Mouse (Mus musculus): Measurements from ENCODE around the gene Acap3. TPM values are rescaled to one million over a fixed set of nuclear protein-coding genes. Genes with fewer than 3 reads are reported as not detected.
A peak's percentile ranks its signal among the peaks of the same experiment; 100 is the strongest.

The Acap3 gene
- polyA plus RNA-seq, 1 experiment from 2014 or later = 51.0 TPM

DNA sequence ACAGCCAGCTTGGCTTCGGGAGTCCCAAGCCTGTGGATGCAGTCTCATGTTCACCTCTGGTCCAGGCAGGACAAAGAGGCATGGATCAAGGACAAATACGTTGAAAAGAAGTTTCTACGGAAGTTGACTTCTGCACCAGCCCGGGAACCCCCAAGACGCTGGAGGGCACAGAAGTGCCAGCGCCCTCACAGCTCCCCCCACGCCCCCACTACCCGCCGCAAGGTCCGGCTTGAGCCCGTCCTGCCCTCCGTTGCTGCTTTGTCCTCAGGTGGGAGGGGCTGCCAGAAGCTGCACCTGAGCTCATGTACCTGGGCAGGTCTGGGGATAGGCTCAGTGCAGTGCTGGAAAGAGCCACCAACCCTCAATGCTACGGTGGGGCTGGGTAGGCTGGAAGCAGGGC, 11.6 kb downstream of the Acap3 start:
- Histone ChIP-seq H3K27me3 (no peaks in the 10 kb centered on the region), H3K9ac (no peak overlapping the region), H3K4me1 (no peaks in the 10 kb centered on the region), H3K36me3 (ENCODE audit: poor library complexity, severe bottlenecking) (peaks cover 95% of the 10 kb centered on the region), H3K4me3 (no peak overlapping the region), H3K9me3 (replicated peaks) (no peaks in the 10 kb centered on the region), H3K27ac (no peak overlapping the region), H3K4me2 (no peak overlapping the region)
- WGBS = 96% methylated on average over 13 of the region's 13 CpGs
- ATAC-seq = no peak

DNA sequence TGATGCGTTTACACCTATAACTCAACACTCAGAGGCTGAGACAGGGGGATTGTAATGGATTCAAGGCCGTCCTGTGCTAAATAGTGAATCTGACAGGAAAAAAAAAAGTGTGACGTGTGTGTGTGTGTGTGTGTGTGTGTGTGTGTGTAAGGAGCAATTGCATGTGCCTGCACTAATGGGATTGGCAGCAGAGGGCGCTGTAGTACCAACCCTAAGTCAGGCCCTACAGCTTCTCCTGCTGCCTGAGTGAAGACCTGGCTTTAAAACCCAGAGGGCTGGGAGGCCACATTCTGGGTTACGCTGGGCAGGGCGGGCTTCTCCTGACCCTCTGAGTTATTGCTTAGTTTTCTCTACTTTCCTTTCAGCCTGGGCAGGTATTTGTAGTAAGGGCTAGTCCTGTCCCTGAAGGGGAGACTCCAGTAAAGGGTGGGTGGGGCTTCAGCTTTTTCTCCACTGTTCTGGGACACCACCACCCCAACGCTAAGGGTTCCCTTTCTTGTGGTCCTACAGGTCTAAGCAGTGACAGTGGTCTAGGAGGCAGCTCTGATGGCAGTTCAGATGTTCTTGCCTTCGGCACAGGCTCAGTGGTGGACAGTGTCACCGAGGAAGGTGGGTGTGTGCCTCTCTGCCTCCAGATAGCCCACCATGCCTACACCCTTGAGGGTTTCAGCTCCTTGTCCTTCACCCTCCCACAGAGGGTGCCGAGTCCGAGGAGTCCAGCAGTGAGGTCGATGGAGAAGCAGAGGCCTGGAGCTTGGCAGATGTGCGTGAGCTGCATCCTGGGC, 12.9 kb downstream of the Acap3 start:
- Histone ChIP-seq H3K27ac (no peak overlapping the region), H3K27me3 (no peaks in the 10 kb centered on the region), H3K4me2 (no peak overlapping the region), H3K4me1 (no peaks in the 10 kb centered on the region), H3K4me3 (no peak overlapping the region), H3K36me3 (ENCODE audit: poor library complexity, severe bottlenecking) (peaks cover 82% of the 10 kb centered on the region), H3K9me3 (replicated peaks) (no peaks in the 10 kb centered on the region), H3K9ac (no peak overlapping the region)
- no peak for ATAC-seq
- 92% methylated on average over 13 of the region's 13 CpGs for WGBS

DNA sequence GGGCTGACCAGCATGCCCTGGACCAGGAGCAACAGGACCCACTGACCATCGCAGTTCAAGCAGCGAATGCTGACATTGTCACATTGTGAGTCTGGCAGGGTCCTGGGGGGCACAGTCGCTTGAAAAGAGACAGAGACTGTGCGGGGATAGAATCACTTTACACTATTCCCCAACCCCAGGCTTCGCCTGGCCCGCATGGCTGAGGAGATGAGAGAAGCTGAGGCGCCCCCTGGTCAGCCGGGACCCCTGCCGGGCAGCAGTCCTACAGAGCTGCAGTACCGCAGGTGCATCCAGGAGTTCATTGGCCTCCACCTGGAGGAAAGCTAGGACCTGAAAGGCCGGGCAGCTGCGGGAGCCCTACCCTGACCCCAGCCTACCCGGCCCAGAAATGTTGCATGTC, 14.0 kb downstream of the Acap3 start:
- ATAC-seq = no peak; the same call in 1 of the 2 replicates
- H3K36me3 ChIP-seq (ENCODE audit: poor library complexity, severe bottlenecking) = peaks cover 71% of the 10 kb centered on the region
- H3K9me3 ChIP-seq (replicated peaks) = no peaks in the 10 kb centered on the region
- WGBS = 86% methylated on average over 13 of the region's 13 CpGs
- H3K9ac ChIP-seq = no peak overlapping the region
- no peak overlapping the region for H3K4me3 ChIP-seq
- no peaks in the 10 kb centered on the region for H3K27me3 ChIP-seq
- no peak overlapping the region for H3K27ac ChIP-seq
- H3K4me2 ChIP-seq = no peak overlapping the region
- no peaks in the 10 kb centered on the region for H3K4me1 ChIP-seq

DNA sequence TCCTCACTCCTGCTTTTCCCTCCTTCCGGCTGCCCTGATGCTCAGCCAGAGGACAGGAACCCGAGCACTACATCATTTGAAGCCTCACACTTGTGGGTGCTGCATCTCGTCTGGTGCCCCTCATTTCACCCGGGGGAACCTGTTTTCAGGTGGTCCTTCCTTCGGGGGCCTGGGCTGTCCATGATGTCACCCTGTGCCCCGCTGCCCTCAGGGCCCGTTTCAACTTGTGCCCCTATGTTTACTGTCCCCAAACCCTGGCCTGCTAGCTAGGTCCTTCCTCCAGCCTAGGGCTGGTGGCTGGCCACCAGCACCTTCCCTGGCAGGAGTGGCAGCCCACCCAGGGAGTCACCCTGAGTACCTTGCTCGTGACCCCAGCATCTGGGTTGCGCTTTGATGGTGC, 14.5 kb downstream of the Acap3 start:
- H3K27ac ChIP-seq = no peak overlapping the region
- H3K36me3 ChIP-seq (ENCODE audit: poor library complexity, severe bottlenecking) = peaks cover 66% of the 10 kb centered on the region
- ATAC-seq = no peak
- H3K4me1 ChIP-seq = no peaks in the 10 kb centered on the region
- H3K4me2 ChIP-seq = no peak overlapping the region
- H3K4me3 ChIP-seq = no peak overlapping the region
- 80% methylated on average over 9 of the region's 9 CpGs for WGBS
- H3K9ac ChIP-seq = no peak overlapping the region
- no peaks in the 10 kb centered on the region for H3K9me3 ChIP-seq (replicated peaks)
- no peaks in the 10 kb centered on the region for H3K27me3 ChIP-seq

DNA sequence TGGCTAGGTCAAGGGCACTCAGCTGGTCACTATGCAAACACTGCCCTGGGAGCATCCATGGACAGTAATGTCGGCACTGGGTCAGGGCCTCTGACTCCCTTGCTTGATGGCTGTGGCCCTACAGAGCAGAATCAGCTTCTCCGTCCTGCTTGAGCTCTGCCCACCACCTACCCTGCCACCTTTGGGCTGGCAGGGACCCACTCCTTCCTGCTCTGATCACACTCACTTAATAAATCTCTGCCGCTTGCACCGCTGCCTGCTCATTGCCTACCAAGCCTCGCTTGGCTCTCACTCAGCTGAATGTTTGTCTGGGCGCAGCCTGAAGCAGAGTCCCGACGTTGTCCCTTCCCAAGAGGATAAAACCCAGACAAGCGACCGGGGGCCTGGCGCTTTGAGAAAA, 15.4 kb downstream of the Acap3 start:
- H3K36me3 ChIP-seq (ENCODE audit: poor library complexity, severe bottlenecking) = peaks cover 57% of the 10 kb centered on the region
- H3K4me3 ChIP-seq = no peak overlapping the region
- H3K9me3 ChIP-seq (replicated peaks) = no peaks in the 10 kb centered on the region
- H3K9ac ChIP-seq = no peak overlapping the region
- ATAC-seq = no peak
- no peaks in the 10 kb centered on the region for H3K27me3 ChIP-seq
- no peaks in the 10 kb centered on the region for H3K4me1 ChIP-seq
- WGBS = 88% methylated on average over 11 of the region's 11 CpGs
- H3K4me2 ChIP-seq = no peak overlapping the region
- H3K27ac ChIP-seq = no peak overlapping the region

DNA sequence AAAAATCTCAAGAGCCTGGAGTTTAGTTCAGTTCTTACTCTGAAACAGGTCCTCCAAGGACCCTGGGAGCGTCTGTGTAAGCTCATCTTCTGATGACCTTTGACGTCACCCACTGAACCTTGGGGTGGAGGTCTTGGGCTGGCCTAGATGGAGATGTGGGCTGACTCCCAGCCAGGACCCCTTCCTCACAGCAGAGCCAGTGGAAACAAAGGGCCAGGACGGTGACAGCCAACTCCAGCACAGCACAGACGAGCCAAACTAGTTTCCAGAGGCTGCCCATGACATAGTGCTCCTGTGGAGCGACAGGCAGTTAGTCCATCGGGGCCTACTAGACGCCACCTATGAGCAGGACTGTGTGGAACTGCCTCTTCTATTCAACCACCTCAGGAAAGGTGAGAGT, 16.7 kb downstream of the Acap3 start:
- Histone ChIP-seq H3K27ac (no peak overlapping the region), H3K4me1 (no peaks in the 10 kb centered on the region), H3K4me2 (no peak overlapping the region), H3K36me3 (ENCODE audit: poor library complexity, severe bottlenecking) (peaks cover 44% of the 10 kb centered on the region), H3K27me3 (no peaks in the 10 kb centered on the region), H3K9ac (no peak overlapping the region), H3K4me3 (no peak overlapping the region), H3K9me3 (replicated peaks) (no peaks in the 10 kb centered on the region)
- ATAC-seq = no peak; the same call in 1 of the 2 replicates
- WGBS = 82% methylated on average over 7 of the region's 7 CpGs

DNA sequence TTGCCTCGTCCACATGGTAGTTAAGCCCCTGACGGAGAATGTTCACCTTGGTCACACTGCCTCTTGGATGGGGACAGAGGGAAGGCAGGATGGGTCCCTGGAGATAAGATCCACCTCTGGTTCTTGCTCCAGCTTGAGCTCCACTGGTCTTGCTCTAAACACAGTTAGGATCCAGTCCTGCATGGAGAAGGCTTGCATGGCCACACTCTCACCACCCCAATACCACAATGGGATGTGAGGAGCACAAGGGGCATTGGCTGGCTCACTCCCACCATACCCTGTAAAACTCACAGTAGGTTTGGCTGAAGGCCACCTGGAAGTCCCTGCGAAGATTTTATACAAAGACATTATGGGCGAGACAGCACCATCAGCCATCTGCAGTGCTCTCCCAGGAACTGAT, 17.1 kb downstream of the Acap3 start:
- WGBS = 93% methylated on average over 4 of the region's 4 CpGs

DNA sequence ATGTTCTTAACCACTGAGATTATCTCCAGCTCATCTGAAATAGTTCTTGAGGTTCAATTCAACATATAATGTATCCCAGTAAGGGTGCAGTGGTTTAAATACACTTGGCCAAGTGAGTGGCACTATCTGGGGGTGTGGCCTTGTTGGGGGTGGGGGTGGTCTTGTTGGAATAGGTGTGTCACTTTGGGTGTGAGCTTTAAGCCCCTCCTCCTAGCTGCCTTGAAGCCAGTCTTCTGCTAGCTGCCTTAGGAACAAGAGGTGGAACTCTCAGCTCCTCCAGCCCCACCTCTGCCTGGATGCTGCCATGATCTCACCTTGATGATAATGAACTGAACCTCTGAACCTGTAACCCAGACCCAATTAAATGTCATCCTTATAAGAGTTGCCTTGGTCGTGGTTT, 40.4 kb downstream of the Acap3 start:
- no peaks in the 10 kb centered on the region for H3K36me3 ChIP-seq (ENCODE audit: poor library complexity, severe bottlenecking)
- ATAC-seq = no peak
- H3K9me3 ChIP-seq (replicated peaks) = no peaks in the 10 kb centered on the region
- H3K4me3 ChIP-seq = no peak overlapping the region
- H3K27ac ChIP-seq = no peak overlapping the region
- WGBS = 66% methylated on average over 1 of the region's 1 CpGs
- H3K4me2 ChIP-seq = no peak overlapping the region
- no peak overlapping the region for H3K9ac ChIP-seq
- H3K27me3 ChIP-seq = 0 out of 2 replicates have a peak, but pooled peaks cover 3% of the 10 kb centered on the region
- no peaks in the 10 kb centered on the region for H3K4me1 ChIP-seq

More for the DNA sequence above, 17.1 kb downstream of the Acap3 start:
- Histone ChIP-seq H3K4me2 (no peak overlapping the region), H3K4me1 (no peaks in the 10 kb centered on the region), H3K36me3 (ENCODE audit: poor library complexity, severe bottlenecking) (peaks cover 40% of the 10 kb centered on the region), H3K9ac (no peak overlapping the region), H3K9me3 (replicated peaks) (no peaks in the 10 kb centered on the region), H3K4me3 (no peak overlapping the region), H3K27me3 (no peaks in the 10 kb centered on the region), H3K27ac (no peak overlapping the region)
- no peak for ATAC-seq

DNA sequence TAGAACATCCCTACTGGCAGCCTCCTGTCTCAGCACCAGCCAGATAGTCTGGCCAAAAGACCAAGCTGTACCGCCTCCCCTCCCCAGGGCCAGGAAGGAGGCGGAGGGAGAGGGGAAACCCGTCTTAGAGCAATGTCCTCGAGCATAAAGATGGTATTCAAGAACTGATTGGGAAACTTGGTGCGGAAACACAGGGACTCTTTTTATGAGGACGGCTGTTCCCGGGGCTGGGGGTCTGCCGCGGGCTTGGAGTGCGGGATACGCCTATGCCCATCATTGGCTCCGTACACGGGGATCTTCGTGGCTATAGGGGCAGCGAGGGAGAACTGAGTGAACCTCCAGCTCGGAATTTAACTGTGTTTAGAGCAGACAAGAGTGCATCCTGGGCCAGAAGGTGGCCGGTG, 51.4 kb downstream of the Acap3 start:
- Histone ChIP-seq H3K9ac (peak overlapping the region; percentile 91), H3K4me1 (peaks cover 25% of the 10 kb centered on the region), H3K27ac (peak overlapping the region; percentile 71; the same call in 1 of the 2 replicates), H3K27me3 (peaks cover 8% of the 10 kb centered on the region), H3K36me3 (ENCODE audit: poor library complexity, severe bottlenecking) (peaks cover 18% of the 10 kb centered on the region), H3K4me2 (peak overlapping the region; percentile 92), H3K4me3 (peak overlapping the region; percentile 96), H3K9me3 (replicated peaks) (no peaks in the 10 kb centered on the region)
- WGBS = 1% methylated on average over 17 of the region's 17 CpGs
- ATAC-seq = peak; percentile 48

DNA sequence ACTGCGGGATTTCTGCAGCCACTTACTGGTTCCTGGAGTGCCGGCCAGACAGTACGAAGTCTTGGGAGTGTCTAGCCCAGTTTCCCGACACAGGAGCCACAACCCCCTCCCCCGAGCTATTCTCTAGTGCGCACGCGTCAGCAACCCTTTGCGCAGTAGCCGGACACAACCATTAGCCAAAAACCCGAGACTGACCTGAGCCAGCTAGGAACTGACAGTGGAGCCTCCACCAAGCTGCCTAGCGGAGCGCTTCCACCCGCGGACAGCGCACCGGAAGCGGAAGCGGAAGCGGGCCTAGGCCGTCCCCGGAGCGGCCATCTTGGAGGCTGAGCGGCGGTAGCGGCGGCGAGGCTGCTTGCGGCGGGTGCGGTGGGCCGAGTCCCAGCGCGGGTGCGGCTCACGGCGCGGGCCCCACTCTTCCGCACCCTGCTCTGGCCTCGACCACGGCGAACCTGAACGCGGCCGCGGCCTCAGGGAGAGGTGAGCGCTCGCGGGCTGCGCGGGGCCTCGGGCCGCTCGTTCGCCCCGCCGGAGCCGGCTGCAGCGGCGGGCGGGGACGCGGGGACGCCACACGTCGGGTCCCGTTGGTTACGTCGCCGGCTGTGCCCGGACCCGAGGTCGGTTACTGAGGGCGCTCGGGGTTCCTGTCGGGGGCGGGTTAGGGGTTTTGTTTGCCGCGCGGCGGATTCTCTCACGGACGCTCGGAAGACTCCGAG, 52.1 kb downstream of the Acap3 start, which contains the start of gene Ube2j2:
Gene Ube2j2 (plus strand): TSS at position 298 of the 716 bp plus-strand sequence.
- ATAC-seq = peak; percentile 99
- Histone ChIP-seq H3K27ac (peak within 1 kb of the TSS; percentile 71), H3K4me2 (peak within 1 kb of the TSS; percentile 98), H3K4me1 (peaks cover 25% of the 10 kb centered on the region), H3K4me3 (peak within 1 kb of the TSS; percentile 96), H3K27me3 (peaks cover 8% of the 10 kb centered on the region), H3K9me3 (replicated peaks) (no peaks in the 10 kb centered on the region), H3K36me3 (ENCODE audit: poor library complexity, severe bottlenecking) (peaks cover 24% of the 10 kb centered on the region), H3K9ac (peak within 1 kb of the TSS; percentile 91)
- WGBS = under 1% methylated on average over 78 of the region's 85 CpGs

DNA sequence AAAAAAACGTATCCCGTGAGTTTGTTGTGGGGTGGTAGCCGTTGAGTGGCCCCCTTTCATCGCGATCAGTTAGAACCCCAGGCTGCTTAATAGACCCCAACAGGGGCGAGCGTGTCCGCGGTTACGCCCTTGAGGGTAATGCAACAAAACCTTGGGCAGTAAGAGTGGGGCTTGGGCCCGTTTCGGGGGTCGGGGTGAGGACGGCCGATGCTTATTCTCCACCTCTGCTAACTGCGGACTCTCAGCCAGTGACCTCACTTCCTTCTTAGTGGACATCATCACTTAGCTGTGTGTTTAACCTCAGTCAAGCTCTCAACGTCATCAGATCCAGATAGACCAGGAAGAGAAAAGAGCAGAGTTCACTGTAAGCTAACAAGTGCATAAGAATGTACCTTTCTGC, 52.6 kb downstream of the Acap3 start:
- peak; percentile 13 for ATAC-seq
- Histone ChIP-seq H3K9me3 (replicated peaks) (no peaks in the 10 kb centered on the region), H3K27me3 (peaks cover 8% of the 10 kb centered on the region), H3K4me3 (peak overlapping the region; percentile 96), H3K4me2 (peak overlapping the region; percentile 98), H3K4me1 (peaks cover 25% of the 10 kb centered on the region), H3K9ac (peak overlapping the region; percentile 91), H3K27ac (peak overlapping the region; percentile 52), H3K36me3 (ENCODE audit: poor library complexity, severe bottlenecking) (peaks cover 30% of the 10 kb centered on the region)
- 0% methylated on average over 17 of the region's 17 CpGs for WGBS

DNA sequence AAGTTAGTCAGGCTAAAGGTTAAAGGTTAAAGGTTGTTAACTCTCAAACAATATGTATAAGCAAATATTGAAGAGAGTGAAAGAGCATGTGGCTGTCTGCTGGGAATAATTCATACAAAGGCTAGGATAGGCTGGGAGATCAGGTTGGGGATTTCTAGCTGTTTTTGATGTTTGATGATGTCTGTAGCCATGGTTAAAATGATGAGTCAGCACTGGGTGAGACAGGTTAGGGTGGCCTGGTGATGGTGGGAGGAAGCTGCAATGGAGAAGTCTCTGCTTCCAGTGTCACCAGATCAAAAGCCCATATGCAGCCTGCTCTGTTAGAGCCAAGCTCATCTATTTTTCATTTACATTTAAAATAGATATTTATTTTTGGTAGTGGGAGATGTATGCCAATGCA, 55.5 kb downstream of the Acap3 start:
- H3K4me1 ChIP-seq = peaks cover 25% of the 10 kb centered on the region
- no peak for ATAC-seq
- H3K4me3 ChIP-seq = no peak overlapping the region
- H3K4me2 ChIP-seq = no peak overlapping the region
- no peaks in the 10 kb centered on the region for H3K27me3 ChIP-seq
- no peak overlapping the region for H3K9ac ChIP-seq
- no peak overlapping the region for H3K27ac ChIP-seq
- H3K9me3 ChIP-seq (replicated peaks) = no peaks in the 10 kb centered on the region
- H3K36me3 ChIP-seq (ENCODE audit: poor library complexity, severe bottlenecking) = peaks cover 58% of the 10 kb centered on the region

Measured in forebrain, embryonic 13.5 days (tissue).